Mouse (Mus musculus) layer of hippocampus, adult 2 months (tissue): Measurements from ENCODE around the gene Cdc42bpb. TPM values are rescaled to one million over a fixed set of nuclear protein-coding genes. Genes with fewer than 3 reads are reported as not detected.

ENCODE experiments used
- DNase-seq, 2 experiments: peaks; one replicate each; pipeline ENCODE4 v3.0.0; 2022; ENCODE audit warnings: low spot score in 2 of 2
- H3K27ac ChIP-seq: fragments of 200-600 bp; 2 replicates; pipeline ENCODE4 v1.8.1; 2022
- H3K4me3 ChIP-seq: fragments of 200-600 bp; 2 replicates; pipeline ENCODE4 v1.8.1; 2022; ENCODE audit warnings: mild to moderate bottlenecking
- CTCF ChIP-seq: fragments of 200-600 bp; conservative IDR thresholded peaks from 2 replicates; pipeline ENCODE4 v1.8.1; 2022; ENCODE audit warnings: antibody characterized with exemption, mild to moderate bottlenecking, moderate library complexity
- total RNA-seq, 2 experiments: library from RNA; stranded (reverse); gene quantifications; 2 replicates each; pipeline ENCODE4 v1.2.3; 2021

Gene Cdc42bpb
- total RNA-seq, 2 experiments from 2014 or later, result 113 to 122 TPM

DNA sequence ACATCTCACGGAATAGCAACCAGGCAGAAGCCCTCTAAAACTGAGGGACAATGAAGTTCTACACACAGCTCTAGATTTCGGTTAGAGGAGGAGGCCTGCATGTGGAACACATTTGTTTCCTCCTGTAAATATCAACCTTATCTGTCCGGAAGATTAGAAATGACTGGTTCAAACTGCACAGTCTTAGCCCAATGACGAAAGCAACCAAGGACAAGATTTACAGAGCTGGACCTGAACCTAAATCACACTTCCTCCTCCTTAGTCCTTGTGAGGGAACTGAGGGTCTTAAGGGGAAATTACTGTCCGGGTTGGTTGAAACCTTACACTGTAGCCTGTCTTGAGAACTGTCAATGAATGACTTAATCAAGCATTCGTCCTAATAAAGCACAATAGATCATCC, 1.5 kb downstream of the Cdc42bpb start:
- Histone ChIP-seq H3K27ac (peak overlapping the region; percentile 99), H3K4me3 (peak overlapping the region; percentile 92)
- no peak for TF ChIP-seq CTCF
- no peak for DNase-seq

DNA sequence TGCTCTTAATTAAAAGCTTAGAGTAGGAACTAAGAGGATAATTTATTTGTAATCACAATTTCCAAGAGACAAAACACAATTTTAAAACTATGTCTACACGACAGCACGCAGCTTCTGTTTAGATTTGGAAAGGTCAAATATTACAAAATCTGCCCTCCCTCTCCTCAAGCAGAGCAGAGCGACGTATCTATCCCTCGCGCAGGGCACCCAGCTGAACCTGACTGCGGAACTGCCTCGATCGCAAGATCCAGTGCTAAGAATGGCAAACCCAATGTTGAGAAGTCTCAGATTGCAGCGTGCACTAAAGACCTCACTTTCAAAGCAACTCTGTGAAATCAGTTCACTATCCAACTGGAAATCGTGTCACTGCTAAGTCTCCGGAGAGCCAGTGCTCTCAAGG, 2.0 kb downstream of the Cdc42bpb start:
- peak overlapping the region; percentile 92 for H3K4me3 ChIP-seq
- no peak for TF ChIP-seq CTCF
- no peak for DNase-seq
- H3K27ac ChIP-seq, result peak overlapping the region; percentile 99

DNA sequence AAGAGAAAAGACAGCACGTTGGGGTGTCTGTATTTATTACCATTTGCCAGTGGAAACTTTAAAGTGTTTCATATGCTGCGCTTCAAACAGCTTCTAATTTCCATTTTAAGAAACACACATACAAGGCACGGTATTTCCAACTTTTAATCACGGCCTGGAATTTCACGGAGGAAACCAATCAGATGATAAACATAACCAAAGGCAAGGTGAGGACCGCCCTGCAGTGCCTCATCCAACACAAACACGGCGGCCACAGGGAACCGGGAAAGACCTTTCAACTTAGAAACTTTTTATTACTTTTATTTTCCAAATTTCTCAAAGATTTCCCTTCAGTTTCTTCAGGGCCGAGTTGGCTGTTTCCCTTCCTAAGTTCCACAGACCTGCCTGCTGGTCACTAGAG, 2.8 kb downstream of the Cdc42bpb start:
- no peak for DNase-seq
- Histone ChIP-seq H3K27ac (peak overlapping the region; percentile 60; the same call in 1 of the 2 replicates), H3K4me3 (peak overlapping the region; percentile 92)
- TF ChIP-seq CTCF, result no peak

DNA sequence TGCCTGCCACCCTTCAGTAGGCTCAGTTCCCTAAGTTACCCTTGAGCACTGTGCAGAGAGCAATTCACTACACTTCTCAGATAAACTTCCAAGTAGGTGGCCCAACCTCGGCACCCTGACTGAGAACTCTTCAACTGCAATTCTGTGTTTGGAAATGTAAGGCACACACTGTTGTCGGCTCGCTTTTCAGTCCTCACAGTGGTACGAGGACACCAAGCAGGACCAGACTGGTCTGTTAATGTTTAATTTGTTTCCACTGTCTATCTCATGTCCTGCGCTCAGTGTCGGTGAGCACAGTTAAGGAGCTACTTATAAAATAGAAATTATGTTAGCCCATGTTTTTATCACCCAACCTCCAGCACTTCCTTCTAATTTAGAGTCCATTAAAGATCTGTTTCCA, 4.1 kb downstream of the Cdc42bpb start:
- DNase-seq, result no peak
- TF ChIP-seq CTCF, result no peak
- no peak overlapping the region for H3K27ac ChIP-seq
- H3K4me3 ChIP-seq, result no peak overlapping the region

DNA sequence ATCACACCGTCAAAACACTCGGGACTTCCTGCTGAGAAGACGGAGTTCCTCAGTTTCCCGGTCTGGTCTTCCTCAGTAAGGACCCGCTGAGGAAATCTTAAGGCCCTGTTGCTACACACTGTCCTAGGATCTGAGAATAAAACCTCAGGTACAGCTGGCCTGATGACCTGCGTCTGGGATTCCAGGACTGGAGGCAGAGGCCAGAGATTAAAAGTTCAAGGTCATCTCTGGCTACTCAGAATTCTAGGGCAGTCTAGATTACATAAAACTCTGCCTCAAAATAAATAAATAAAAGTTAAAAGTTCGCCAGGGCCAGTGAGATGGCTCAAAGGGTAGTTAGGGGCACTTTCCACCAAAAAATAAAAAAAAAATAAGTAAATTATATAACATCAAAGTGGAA, 5.6 kb downstream of the Cdc42bpb start:
- no peak for DNase-seq
- no peak for TF ChIP-seq CTCF
- Histone ChIP-seq H3K27ac (no peak overlapping the region), H3K4me3 (no peak overlapping the region)

DNA sequence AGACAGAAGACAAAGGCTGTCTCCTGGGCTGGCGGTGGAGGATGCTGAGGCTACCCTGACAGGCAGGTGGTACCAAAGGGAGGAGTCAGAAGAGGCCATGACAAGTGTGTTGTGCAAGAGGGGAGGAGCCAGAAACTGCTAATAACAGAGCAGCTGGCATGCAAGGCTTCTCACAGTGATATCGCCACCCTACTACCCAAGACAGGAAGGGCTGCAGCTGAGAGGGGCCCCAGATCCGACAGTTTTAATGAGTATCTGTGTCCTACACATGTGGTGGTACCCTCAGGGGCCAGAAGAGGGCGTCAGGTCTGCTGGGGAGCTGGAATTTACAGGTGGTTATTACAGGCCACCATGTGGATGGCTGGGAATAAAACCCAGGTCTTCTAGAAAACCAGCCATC, 7.3 kb downstream of the Cdc42bpb start:
- peak; percentile 51 for TF ChIP-seq CTCF

DNA sequence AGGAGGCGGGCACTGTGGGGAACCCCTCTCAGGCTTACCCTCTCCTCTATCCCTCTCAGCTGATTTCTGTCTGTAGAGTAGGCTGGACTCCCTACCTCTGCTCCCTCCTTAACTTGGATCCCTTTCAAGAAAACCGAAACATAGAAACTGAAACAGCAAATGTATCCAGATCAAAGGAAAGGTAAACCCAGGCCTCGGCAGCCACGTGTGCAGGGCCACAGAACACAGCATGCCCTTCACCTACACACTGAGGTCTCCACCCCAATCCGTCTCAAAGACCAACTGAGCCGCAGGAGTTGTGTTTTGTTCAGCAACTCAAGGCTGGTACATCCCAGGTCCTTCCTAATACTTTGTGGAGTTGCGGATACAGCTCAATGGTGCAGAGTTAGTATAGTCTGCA, 10.5 kb downstream of the Cdc42bpb start:
- TF ChIP-seq CTCF, result no peak
- no peak for DNase-seq
- Histone ChIP-seq H3K27ac (no peak overlapping the region), H3K4me3 (no peak overlapping the region)

More for the DNA sequence above, 7.3 kb downstream of the Cdc42bpb start:
- Histone ChIP-seq H3K27ac (no peak overlapping the region), H3K4me3 (no peak overlapping the region)
- DNase-seq, result no peak

DNA sequence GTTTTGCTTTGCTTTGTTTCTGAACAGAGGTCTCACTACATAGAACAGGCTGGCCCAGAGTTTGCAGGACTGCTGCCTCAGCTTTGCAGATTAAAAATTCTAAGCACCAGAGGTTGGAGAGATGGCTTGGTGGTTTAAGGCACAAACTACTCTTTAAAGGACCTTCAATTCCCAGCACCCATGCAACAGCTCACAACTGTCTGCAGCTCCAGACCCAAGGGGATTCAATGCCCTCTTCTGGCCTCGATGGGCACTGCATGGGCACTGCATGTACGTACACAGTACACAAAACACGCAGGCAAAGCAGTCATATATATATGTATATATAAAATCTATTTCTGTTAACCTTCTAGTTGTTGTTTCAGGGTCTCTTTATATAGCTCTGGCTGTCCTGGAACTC, 13.3 kb downstream of the Cdc42bpb start:
- peak overlapping the region; percentile 36; the same call in 1 of the 2 replicates for H3K27ac ChIP-seq
- no peak for DNase-seq
- TF ChIP-seq CTCF, result peak; percentile 56
- H3K4me3 ChIP-seq, result no peak overlapping the region

DNA sequence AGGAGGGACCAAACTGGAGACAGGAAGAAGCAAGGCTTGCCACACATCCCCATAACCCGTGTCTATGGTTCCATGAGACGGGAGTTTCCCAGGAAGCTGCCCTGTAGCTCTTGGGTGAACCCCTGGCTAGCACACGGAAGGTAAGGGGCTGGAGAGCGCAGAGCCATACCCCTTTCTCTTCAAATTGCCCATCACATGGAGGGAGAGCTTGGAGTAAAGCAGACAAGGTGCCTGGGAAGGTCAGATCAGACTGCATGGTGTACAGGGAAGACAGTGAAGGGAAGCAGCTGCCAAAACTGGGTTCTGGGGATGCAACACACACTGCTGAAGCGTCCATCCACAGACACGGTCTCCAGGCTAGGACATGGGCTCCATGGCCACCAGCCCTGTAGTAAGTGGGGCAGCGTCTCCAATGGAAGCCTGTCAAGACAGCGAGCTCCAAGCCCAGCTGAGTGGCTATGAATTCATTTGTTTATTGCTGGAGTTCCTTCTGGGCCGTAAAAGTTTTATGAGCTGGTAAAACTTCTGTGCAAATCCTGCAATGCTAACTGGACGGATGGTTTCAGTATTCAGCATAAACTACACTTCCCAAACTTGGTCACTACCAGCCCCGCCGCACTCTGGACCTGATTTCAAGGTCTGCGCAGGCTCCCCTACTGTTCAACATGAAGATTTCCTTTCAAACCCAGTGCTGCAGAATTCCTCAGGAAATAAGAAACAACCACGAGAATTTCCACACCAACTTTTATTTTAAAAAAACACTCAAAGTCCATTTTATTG, 16.0 kb downstream of the Cdc42bpb start:
- TF ChIP-seq CTCF, result peak; percentile 31
- no peak overlapping the region for H3K4me3 ChIP-seq
- H3K27ac ChIP-seq, result no peak overlapping the region; the same call in 1 of the 2 replicates
- DNase-seq, result no peak

DNA sequence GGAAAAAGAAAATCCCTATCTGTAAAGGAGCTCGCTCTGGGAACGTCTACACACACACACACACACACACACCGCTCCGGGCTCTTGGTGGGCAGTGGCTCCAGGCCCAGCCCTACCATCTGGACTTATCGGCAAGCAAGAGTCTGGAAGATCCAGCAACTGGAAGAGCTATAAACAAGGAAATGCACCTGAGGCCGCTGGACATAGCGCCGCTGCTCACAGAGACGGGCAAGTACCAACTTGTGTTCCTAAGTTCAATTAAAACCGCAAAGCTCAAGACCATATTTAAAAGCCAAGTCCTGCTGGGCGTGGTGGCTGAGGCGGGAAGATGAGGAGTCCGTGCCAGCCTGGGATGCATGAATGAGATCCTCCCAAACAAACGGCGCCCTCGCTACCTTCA, 16.8 kb downstream of the Cdc42bpb start:
- H3K27ac ChIP-seq, result no peak overlapping the region
- H3K4me3 ChIP-seq, result no peak overlapping the region
- DNase-seq, result no peak
- no peak for TF ChIP-seq CTCF

DNA sequence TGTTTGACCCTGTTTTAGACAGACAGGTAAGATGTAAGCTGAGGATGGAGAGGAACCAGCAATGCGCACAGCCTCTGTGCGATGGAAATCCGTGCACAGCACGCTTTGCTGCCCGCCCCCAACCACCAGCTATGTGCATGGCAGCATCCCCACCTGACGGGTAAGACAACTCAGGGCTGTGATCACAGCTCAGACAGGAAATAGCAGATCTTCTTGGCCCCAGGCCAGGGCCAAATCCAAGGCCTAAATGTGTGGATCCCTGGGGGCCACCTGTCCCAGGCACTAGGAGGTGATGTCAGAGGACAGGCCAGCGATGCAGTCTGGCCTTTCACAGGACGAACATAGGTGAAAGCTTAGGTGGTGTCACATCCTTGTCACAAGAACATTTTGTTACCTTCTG, 21.3 kb downstream of the Cdc42bpb start:
- no peak for TF ChIP-seq CTCF
- Histone ChIP-seq H3K4me3 (no peak overlapping the region), H3K27ac (no peak overlapping the region)
- no peak for DNase-seq

DNA sequence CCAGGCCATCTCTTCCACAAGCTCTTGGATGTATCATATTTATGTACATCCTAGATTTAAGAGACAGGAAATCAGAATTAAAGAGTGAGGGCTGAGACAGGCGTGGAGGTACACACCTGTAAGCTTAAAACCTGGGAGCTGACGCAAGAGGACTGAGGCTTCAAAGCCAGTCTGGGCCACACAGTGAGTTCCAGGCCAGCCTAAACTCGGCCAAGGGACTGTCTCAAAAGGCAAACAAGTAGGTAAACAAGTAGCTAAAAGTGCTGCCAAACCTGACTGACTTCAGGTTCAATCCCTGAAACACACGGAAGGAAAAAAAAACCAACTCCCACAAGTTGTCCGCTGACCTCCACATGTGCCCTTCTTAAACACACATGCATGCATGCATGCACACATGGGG, 23.4 kb downstream of the Cdc42bpb start:
- DNase-seq, result no peak
- Histone ChIP-seq H3K27ac (peak overlapping the region; percentile 43; the same call in 1 of the 2 replicates), H3K4me3 (no peak overlapping the region)
- no peak for TF ChIP-seq CTCF

DNA sequence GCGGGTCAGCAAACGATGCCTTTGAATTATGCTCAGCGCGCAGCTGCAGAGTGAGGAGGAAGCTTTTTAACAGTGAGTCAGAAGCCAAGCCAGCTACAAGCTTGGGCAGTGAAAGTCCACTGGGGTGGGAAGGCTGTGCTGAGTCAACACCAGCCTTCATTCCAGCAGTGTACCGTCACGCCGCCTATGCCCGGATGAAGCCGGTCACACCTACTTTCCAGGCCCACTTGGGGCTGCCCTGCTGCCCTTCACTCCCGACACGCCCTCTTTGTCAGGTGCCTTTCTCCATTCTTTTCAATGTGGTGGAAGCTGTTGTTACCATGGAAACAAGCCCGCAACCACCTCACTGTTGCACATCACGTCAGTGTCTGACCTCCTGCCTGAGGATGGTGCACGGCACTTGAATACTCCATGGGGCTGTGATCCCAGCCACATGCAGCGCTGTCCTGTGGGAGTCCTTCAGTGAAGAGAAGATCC, 24.0 kb downstream of the Cdc42bpb start:
- TF ChIP-seq CTCF, result no peak
- Histone ChIP-seq H3K4me3 (no peak overlapping the region), H3K27ac (peak overlapping the region; percentile 43; the same call in 1 of the 2 replicates)
- DNase-seq, result no peak

DNA sequence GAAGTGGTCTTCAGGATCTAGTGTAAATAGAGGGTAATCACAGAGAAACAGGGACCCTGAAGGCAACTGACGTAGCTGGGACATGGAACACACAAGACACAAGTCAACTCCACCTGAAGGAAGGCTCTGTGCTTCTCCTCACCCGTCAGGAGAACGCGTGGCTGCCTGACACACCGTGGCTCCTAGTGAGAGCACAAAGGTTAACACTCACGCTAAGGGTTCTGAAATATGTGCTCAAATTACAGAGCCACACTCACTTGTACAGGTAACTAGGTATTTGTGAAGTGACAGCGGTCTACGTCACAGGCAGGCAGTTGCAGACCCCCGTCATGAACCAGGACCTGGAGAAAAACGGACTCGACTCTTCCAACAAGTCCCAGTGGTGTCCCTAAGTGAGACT, 24.5 kb downstream of the Cdc42bpb start:
- DNase-seq, result no peak
- Histone ChIP-seq H3K27ac (peak overlapping the region; percentile 65; the same call in 1 of the 2 replicates), H3K4me3 (no peak overlapping the region)
- no peak for TF ChIP-seq CTCF
